Mouse (Mus musculus): Measurements from ENCODE around the gene Nlrp4b. TPM values are rescaled to one million over a fixed set of nuclear protein-coding genes. Genes with fewer than 3 reads are reported as not detected.
"Not testable (repeated sequence)": the region's sequence is repeated elsewhere in the genome, so short reads cannot be mapped to it uniquely, and the experiment has no call there.

Nlrp4b gene
- not detected for total RNA-seq (2021)
- not detected in 2 replicates for polyA plus RNA-seq (2012; rRNA removed)
- long read RNA-seq: 0 reads

DNA sequence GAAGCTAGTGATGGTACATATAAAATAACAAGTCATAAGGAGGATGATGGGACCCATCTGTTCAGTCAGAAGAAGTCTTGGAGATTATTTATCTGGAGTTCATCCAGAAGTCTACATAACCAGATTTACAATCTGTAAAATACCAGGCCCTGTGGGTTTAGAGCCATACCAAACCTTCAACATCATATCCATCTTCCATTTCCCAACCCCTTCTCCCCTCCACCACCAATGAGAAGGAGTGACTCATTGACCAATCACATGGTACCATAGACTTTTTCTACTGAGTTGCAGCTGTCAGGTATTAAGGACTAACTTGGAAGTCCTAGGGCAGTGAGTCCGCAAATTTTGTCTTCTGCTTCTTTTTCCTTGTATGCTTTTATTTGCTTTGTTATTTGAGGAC lies at the start of gene Nlrp4b:
Nlrp4b (plus strand) TSS at position 301 of the 400 bp plus-strand sequence.
- DNase-seq: no peak

GRCm38 (mm10) chr7:10754264-10754663 lies 66.7 kb downstream of the Nlrp4b start, which contains the start of gene Vmn1r71:
Vmn1r71 (minus strand) TSS chr7:10754364.
- DNase-seq: no peak

GRCm38 (mm10) chr7:10757551-10757950 lies 70.0 kb downstream of the Nlrp4b start:
- not testable (repeated sequence) for DNase-seq

Other genes with a start within 250 kb of the Nlrp4b start
- not detected for gene Vmn1r67, start 244.5 kb upstream of the Nlrp4b start, total RNA-seq (2021)
- not detected in 2 replicates for gene Vmn1r67, start 244.5 kb upstream of the Nlrp4b start, polyA plus RNA-seq (2012; rRNA removed)
- gene Zik1, start 192.4 kb upstream of the Nlrp4b start, total RNA-seq (2021): 1 to 10 TPM; 1.9 to 2.8 TPM
- gene Zik1, start 192.4 kb upstream of the Nlrp4b start, polyA plus RNA-seq (2012; rRNA removed): 0.10 and 0.13 TPM in 2 replicates
- not detected for gene Vmn1r68, start 129.3 kb upstream of the Nlrp4b start, total RNA-seq (2021)
- gene Vmn1r68, start 129.3 kb upstream of the Nlrp4b start, polyA plus RNA-seq (2012; rRNA removed): not detected in 2 replicates
- gene Vmn1r69, start 74.1 kb upstream of the Nlrp4b start, total RNA-seq (2021): not detected
- not detected in 2 replicates for gene Vmn1r69, start 74.1 kb upstream of the Nlrp4b start, polyA plus RNA-seq (2012; rRNA removed)
- not detected for gene Vmn1r70, start 56.3 kb upstream of the Nlrp4b start, total RNA-seq (2021)
- not detected in 2 replicates for gene Vmn1r70, start 56.3 kb upstream of the Nlrp4b start, polyA plus RNA-seq (2012; rRNA removed)
- not detected for gene Vmn1r71, start 66.6 kb downstream of the Nlrp4b start, total RNA-seq (2021)
- not detected in 2 replicates for gene Vmn1r71, start 66.6 kb downstream of the Nlrp4b start, polyA plus RNA-seq (2012; rRNA removed)
- not detected for gene Zscan4b, start 217.3 kb downstream of the Nlrp4b start, total RNA-seq (2021)
- gene Zscan4b, start 217.3 kb downstream of the Nlrp4b start, polyA plus RNA-seq (2012; rRNA removed): not detected in 2 replicates